Mouse (Mus musculus): ENCODE results near the gene Defa26. TPM values are rescaled to one million over a fixed set of nuclear protein-coding genes. Genes with fewer than 3 reads are reported as not detected.
"Not testable (repeated sequence)": the region's sequence is repeated elsewhere in the genome, so short reads cannot be mapped to it uniquely, and the experiment has no call there.

The Defa26 gene
- polyA plus RNA-seq (2015; fragmentation: Nextera tagmentation; extraction: Ambion mirVana), result not detected in 2 replicates

GRCm38 (mm10) chr8:21617883-21618282 lies at the start of gene Defa26:
Gene Defa26, plus strand, starts transcription at chr8:21618183.
- not testable (repeated sequence) for H3K4me2 ChIP-seq (ENCODE audit: low read depth, low read length); H3K4me3 ChIP-seq (ENCODE audit: low read length); H3K4me1 ChIP-seq (ENCODE audit: control insufficient read depth, insufficient read depth, low read length); H3K9me3 ChIP-seq (replicated peaks; ENCODE audit: control insufficient read depth, low read length); H3K9ac ChIP-seq (ENCODE audit: low read length); H3K27ac ChIP-seq (ENCODE audit: low read length); ATAC-seq (replicated peaks; ENCODE audit: extremely low read depth, insufficient read depth, low FRiP score); H3K27me3 ChIP-seq (ENCODE audit: control insufficient read depth, insufficient read depth, low read length); H3K36me3 ChIP-seq (ENCODE audit: control insufficient read depth, insufficient read depth)
- no CpG with 5 or more reads among the region's 1 CpGs for WGBS

- H3K36me3 ChIP-seq (ENCODE audit: control insufficient read depth, insufficient read depth); H3K4me1 ChIP-seq (ENCODE audit: control insufficient read depth, insufficient read depth, low read length); H3K4me2 ChIP-seq (ENCODE audit: low read depth, low read length); H3K9ac ChIP-seq (ENCODE audit: low read length); H3K27ac ChIP-seq (ENCODE audit: low read length); H3K9me3 ChIP-seq (replicated peaks; ENCODE audit: control insufficient read depth, low read length); ATAC-seq (replicated peaks; ENCODE audit: extremely low read depth, insufficient read depth, low FRiP score); H3K27me3 ChIP-seq (ENCODE audit: control insufficient read depth, insufficient read depth, low read length); H3K4me3 ChIP-seq (ENCODE audit: low read length): not testable (repeated sequence)
- WGBS, result no CpG with 5 or more reads among the region's 1 CpGs
These were observed 35.3 kb upstream of the Defa26 start, which contains the start of gene Defa28 for GRCm38 (mm10) chr8:21582706-21583105. Gene Defa28, plus strand, starts transcription at chr8:21583006.

- H3K27ac ChIP-seq (ENCODE audit: low read length); H3K9ac ChIP-seq (ENCODE audit: low read length); H3K36me3 ChIP-seq (ENCODE audit: control insufficient read depth, insufficient read depth); H3K4me1 ChIP-seq (ENCODE audit: control insufficient read depth, insufficient read depth, low read length); ATAC-seq (replicated peaks; ENCODE audit: extremely low read depth, insufficient read depth, low FRiP score); H3K4me2 ChIP-seq (ENCODE audit: low read depth, low read length); H3K4me3 ChIP-seq (ENCODE audit: low read length); H3K9me3 ChIP-seq (replicated peaks; ENCODE audit: control insufficient read depth, low read length); H3K27me3 ChIP-seq (ENCODE audit: control insufficient read depth, insufficient read depth, low read length): not testable (repeated sequence)
- WGBS, result no CpG with 5 or more reads among the region's 1 CpGs
These were observed 23.6 kb upstream of the Defa26 start, which contains the start of gene Gm7861 for GRCm38 (mm10) chr8:21594408-21594807. Gene Gm7861, minus strand, starts transcription at chr8:21594508.

GRCm38 (mm10) chr8:21655480-21655879 lies 37.5 kb downstream of the Defa26 start, which contains the start of gene Defa17:
Gene Defa17, plus strand, starts transcription at chr8:21655780.
- ATAC-seq (replicated peaks; ENCODE audit: extremely low read depth, insufficient read depth, low FRiP score); H3K4me2 ChIP-seq (ENCODE audit: low read depth, low read length): not testable (repeated sequence)
- no CpG with 5 or more reads among the region's 2 CpGs for WGBS

GRCm38 (mm10) chr8:21665497-21665896 lies 47.5 kb downstream of the Defa26 start, which contains the start of gene Defa34:
Gene Defa34, plus strand, starts transcription at chr8:21665797.
- not testable (repeated sequence) for H3K4me2 ChIP-seq (ENCODE audit: low read depth, low read length); H3K27ac ChIP-seq (ENCODE audit: low read length); ATAC-seq (replicated peaks; ENCODE audit: extremely low read depth, insufficient read depth, low FRiP score); H3K4me1 ChIP-seq (ENCODE audit: control insufficient read depth, insufficient read depth, low read length); H3K9me3 ChIP-seq (replicated peaks; ENCODE audit: control insufficient read depth, low read length); H3K9ac ChIP-seq (ENCODE audit: low read length); H3K4me3 ChIP-seq (ENCODE audit: low read length); H3K36me3 ChIP-seq (ENCODE audit: control insufficient read depth, insufficient read depth); H3K27me3 ChIP-seq (ENCODE audit: control insufficient read depth, insufficient read depth, low read length)
- WGBS, result 40% methylated on average over 1 of the region's 1 CpGs

More at GRCm38 (mm10) chr8:21655480-21655879, 37.5 kb downstream of the Defa26 start, which contains the start of gene Defa17:
- H3K36me3 ChIP-seq (ENCODE audit: control insufficient read depth, insufficient read depth); H3K27me3 ChIP-seq (ENCODE audit: control insufficient read depth, insufficient read depth, low read length); H3K9me3 ChIP-seq (replicated peaks; ENCODE audit: control insufficient read depth, low read length); H3K27ac ChIP-seq (ENCODE audit: low read length); H3K4me3 ChIP-seq (ENCODE audit: low read length); H3K9ac ChIP-seq (ENCODE audit: low read length); H3K4me1 ChIP-seq (ENCODE audit: control insufficient read depth, insufficient read depth, low read length): not testable (repeated sequence)

Other genes starting within 250 kb of the Defa26 start
- gene Defa2, start 239.7 kb upstream of the Defa26 start, polyA plus RNA-seq (2015; fragmentation: Nextera tagmentation; extraction: Ambion mirVana), result not detected in 2 replicates
- 1.2 TPM in 1 of 2 replicates, not detected in the other for gene Defa33, start 226.4 kb upstream of the Defa26 start, polyA plus RNA-seq (2015; fragmentation: Nextera tagmentation; extraction: Ambion mirVana)
- 0.50 TPM in 1 of 2 replicates, not detected in the other for gene Defa36, start 190.8 kb upstream of the Defa26 start, polyA plus RNA-seq (2015; fragmentation: Nextera tagmentation; extraction: Ambion mirVana)
- 0.76 TPM in 1 of 2 replicates, not detected in the other for gene Gm7849, start 161.6 kb upstream of the Defa26 start, polyA plus RNA-seq (2015; fragmentation: Nextera tagmentation; extraction: Ambion mirVana)
- gene Defa20, start 108.9 kb upstream of the Defa26 start, polyA plus RNA-seq (2015; fragmentation: Nextera tagmentation; extraction: Ambion mirVana), result 1.7 TPM in 1 of 2 replicates, not detected in the other
- 1.0 TPM in 1 of 2 replicates, not detected in the other for gene Defa32, start 89.2 kb upstream of the Defa26 start, polyA plus RNA-seq (2015; fragmentation: Nextera tagmentation; extraction: Ambion mirVana)
- gene Defa37, start 52.8 kb upstream of the Defa26 start, polyA plus RNA-seq (2015; fragmentation: Nextera tagmentation; extraction: Ambion mirVana), result not detected in 2 replicates
- gene Defa28, start 35.2 kb upstream of the Defa26 start, polyA plus RNA-seq (2015; fragmentation: Nextera tagmentation; extraction: Ambion mirVana), result not detected in 2 replicates
- not detected in 2 replicates for gene Gm7861, start 23.7 kb upstream of the Defa26 start, polyA plus RNA-seq (2015; fragmentation: Nextera tagmentation; extraction: Ambion mirVana)
- 0.98 TPM in 1 of 2 replicates, not detected in the other for gene Defa17, start 37.6 kb downstream of the Defa26 start, polyA plus RNA-seq (2015; fragmentation: Nextera tagmentation; extraction: Ambion mirVana)
- not detected in 2 replicates for gene Defa34, start 47.6 kb downstream of the Defa26 start, polyA plus RNA-seq (2015; fragmentation: Nextera tagmentation; extraction: Ambion mirVana)
- not detected in 2 replicates for gene AY761184, start 85.5 kb downstream of the Defa26 start, polyA plus RNA-seq (2015; fragmentation: Nextera tagmentation; extraction: Ambion mirVana)
- gene Defa24, start 116.3 kb downstream of the Defa26 start, polyA plus RNA-seq (2015; fragmentation: Nextera tagmentation; extraction: Ambion mirVana), result 1.9 TPM in 1 of 2 replicates, not detected in the other
- gene Defb50, start 205.4 kb downstream of the Defa26 start, polyA plus RNA-seq (2015; fragmentation: Nextera tagmentation; extraction: Ambion mirVana), result not detected in 2 replicates
- not detected in 2 replicates for gene Defb2, start 221.7 kb downstream of the Defa26 start, polyA plus RNA-seq (2015; fragmentation: Nextera tagmentation; extraction: Ambion mirVana)
- gene Defb10, start 240.7 kb downstream of the Defa26 start, polyA plus RNA-seq (2015; fragmentation: Nextera tagmentation; extraction: Ambion mirVana), result not detected in 2 replicates

Data from heart, embryonic 16.5 days (tissue).